Mouse (Mus musculus) urinary bladder, adult 18-20 months (tissue): ENCODE measurements around the gene Haspin.
A peak's percentile ranks its signal among the peaks of the same experiment; 100 is the strongest.

Experiments used
- DNase-seq, 2 experiments: peaks; one replicate each; pipeline ENCODE4 v3.0.0; 2022; ENCODE audit warnings: low spot score in 2 of 2, mixed read lengths in 2 of 2

The Haspin gene

DNA sequence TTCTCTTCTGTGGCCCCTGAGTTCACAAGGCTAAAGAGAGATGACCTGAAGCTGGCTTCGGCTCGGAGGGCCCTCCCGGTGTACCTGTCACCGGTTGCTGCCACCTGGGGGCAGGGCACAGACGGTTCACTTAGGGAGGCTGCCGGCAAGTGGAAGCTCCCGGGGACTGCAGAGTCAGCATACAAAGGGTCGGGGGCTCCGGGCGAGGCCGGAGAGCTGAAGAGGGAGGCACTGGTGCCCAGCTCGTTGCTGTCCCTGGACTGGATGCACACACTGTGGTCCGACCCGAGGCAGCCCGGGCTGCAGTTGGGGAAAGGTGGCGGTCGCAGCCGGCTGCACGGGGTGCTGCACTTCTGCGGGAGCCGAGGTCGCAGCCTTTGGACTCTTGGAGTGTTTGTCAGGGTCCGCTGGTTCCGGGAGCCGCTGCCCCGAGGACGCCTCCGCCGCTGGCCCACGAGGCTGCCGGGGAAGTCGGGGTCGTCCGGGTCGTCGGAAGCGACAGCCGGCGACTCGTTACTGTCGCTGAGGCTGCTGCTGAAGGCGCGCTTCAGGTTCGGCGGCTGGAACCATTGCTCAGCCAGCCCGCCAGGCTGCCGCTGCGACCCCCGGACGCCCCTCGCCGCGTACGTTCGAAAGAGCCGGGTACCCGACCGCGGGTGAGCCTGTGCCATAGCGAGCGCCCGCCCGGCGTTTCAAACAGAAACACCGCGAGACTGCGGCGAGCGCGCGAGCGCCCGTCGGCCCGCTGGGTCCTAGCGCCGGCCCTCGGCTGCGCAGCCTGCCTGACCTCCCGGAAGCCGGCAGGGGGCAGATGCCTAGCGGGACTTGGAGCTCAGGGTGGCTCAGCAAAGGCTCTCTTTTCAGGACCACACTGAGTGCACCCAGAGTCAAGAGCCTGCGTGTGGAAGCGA lies at the start of gene Haspin:
TSS of gene Haspin (minus strand) at position 704 of the 911 bp plus-strand sequence.
- DNase-seq = peak; percentile 83 to 91

- no peak for DNase-seq
Measured at GRCm38 (mm10) chr11:73187231-73187630, 49.1 kb upstream of the Haspin start.

DNA sequence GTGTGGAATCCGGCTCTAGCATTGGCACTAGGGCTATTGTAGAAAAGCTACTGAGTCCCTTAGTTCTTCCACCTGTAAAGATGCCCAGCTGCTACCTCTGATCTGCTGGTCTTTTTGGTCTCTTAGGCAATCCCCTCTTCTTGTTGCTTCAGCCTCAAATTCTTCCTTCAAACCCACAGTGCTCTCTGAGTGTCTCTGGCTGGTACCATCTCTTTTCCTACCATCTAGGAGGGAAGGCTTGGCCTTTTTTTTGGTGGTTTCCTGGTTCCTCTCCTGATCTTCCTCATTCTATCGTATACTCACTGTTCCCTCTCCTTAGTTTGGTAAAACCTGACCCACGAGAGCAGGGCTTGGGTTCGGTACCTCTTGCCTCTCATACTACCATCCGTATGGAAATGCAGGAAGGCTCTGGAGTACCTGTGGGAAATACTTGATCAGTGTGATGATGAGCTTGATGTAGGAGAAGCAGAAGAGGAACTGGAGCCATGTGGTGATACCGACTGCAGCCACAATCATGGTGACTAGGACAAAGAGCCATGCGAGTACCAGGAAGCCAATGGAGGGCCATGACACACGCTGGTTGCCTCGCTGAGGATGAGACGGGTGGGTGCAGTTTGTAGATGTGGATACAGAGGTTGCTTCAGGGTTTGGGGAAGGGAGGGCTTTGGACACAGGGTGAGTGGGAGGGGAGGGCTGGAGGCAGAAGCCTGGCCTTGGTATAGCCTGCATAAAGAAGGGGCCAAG lies 48.0 kb upstream of the Haspin start:
- no peak for DNase-seq

GRCm38 (mm10) chr11:73177895-73178294 lies 39.8 kb upstream of the Haspin start:
- DNase-seq = no peak

GRCm38 (mm10) chr11:73177509-73177875 lies 39.4 kb upstream of the Haspin start:
- peak; percentile 77 to 85 for DNase-seq

DNA sequence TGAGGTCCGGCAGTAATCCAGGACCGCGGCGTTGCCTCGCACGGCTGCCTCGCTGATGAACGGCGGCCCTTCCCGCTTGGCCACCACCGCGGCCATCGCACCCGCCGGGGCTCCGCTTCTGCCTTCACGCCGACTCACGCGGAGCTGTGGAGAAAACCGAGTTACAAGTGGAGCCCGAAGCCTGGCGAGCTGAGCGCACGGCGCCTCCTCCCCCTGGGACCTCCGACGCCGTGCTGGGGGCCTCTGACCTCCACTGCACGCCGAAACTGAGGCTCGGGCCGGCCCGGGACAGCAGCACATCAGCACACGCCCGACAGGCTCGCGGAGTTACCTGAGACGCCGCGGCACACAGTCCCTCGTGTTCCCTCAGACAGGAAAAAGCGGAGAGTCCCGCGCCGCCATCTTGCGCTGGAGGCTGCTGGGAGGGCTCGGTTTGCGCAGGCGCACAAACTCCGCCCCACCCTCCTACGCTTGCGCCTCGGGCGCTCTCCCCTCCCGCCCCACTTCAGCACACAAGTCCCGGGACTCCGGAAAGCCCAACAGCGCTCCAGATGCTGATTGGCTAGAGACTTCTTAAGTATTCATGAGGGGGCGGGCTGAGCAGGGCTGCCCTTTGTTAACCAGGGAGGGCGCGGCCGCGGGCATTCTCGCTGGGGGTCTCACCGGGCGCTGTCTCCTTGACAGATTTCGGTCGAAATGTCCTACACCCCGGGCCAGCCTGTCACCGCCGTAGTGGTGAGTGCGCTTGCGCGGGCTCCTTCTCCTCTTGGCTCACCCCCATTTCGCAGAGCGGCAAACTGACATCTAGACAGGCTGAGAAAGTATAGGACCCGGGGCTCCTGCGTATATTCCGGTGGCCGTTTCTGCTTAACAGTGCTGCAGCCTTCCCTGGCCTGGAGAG lies 38.8 kb upstream of the Haspin start, which contains the start of the genes Emc6 and Tax1bp3:
TSS of gene Emc6 (minus strand) at position 430 of the 901 bp plus-strand sequence.
TSS of gene Tax1bp3 (plus strand) at position 476 of the 901 bp plus-strand sequence.
- DNase-seq = peak; percentile 91 to 95

DNA sequence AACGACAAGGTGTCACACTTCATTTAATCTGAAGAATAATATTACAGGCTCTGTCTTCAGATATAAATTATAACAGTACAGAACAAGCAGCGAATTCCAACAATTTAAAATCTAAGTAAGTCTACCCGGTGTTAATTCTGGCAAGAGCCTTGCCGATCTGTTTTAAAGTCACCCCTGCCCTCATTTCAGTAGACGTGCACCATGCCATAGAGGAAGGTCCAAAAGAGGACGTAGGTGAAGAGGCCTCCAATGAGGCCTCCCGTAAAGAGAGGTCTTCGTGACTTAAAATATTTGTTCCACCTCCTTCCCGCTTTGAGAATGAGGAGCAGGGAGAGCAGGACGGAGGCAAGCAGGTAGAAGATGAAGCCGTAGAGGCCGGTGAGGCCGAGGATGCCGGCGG lies 38.1 kb upstream of the Haspin start:
- no peak for DNase-seq

GRCm38 (mm10) chr11:73175612-73176011 lies 37.5 kb upstream of the Haspin start:
- no peak for DNase-seq

GRCm38 (mm10) chr11:73172186-73172585 lies 34.1 kb upstream of the Haspin start:
- DNase-seq = no peak

DNA sequence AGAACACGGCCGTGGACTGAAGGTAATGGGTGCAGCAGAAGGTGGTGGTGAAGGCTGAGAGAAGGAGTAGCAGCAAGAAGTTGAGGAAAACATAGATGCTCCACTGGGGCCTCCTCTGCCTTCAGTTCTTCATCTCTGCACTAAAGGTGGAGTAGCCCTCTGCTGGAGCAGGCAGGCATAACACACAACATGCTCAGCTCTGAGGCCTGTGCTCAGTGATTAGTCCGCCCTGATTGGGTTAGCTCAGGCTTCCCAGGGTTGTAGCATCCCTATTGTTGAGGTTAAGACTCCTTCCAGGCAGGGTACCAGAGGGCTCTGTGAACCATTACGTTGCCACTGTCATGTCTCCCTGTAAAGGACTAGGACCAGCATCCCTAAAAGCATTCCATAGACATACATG lies 31.1 kb upstream of the Haspin start:
- DNase-seq = no peak

DNA sequence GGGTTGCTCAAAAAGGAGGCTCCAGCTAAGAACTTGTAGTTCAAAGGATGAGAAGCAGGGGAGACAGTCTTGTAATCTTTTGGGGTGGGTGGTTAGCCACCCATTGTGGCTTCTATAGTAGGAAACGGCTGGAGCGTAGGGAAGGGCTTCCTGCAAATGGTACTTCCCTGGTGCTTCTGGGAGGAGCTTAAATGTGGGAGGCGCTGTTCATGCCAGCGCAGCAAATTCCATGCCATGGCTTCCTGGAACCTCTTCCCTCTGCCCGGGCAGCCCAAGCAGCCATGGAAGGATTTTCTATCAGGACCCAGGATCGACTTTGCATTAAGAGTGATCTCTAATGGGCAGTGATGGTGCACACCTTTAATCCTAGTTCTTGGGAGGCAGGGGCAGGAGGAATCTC lies 30.5 kb upstream of the Haspin start:
- no peak for DNase-seq

- DNase-seq = no peak
Measured at GRCm38 (mm10) chr11:73168071-73168470, 30.0 kb upstream of the Haspin start.

DNA sequence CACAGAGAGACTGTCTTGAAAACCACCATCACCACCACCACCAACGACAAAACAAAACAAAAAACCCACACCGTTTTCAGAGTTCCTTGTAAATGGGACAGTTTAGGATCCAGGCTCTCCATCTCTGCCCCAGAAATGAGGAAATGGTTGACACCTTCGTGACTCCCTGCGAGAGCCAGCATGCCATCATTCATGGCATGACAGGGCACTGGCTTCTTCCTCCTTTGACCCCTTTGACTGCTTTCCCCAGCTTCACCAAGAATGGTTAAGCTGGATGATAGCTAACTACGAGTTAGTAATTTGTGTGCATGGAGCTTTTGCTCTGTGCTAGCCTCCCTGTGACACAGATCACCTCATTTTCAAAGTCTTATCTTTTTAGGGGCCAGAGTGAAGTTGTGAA lies 24.2 kb upstream of the Haspin start:
- no peak for DNase-seq

- no peak for DNase-seq
Measured at GRCm38 (mm10) chr11:73161616-73162015, 23.5 kb upstream of the Haspin start.

DNA sequence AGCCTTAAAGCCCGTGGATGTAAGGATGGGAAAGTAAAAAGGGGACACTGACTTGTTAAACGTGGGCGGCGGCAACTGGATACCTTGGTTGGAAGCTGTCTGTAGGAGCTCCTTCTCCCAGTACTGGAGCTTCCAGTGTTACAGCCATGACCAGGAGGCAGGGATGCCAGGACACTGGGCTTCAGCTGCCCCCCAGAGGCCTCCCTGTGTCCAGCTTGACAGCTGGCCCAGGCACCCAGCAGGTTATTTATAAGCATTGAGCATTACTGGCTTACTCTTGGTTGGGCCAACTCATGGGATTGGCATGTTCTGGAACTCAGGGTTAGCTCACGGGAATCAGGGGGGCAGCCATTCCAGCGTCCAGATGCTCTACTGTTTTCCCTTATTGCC lies 22.7 kb upstream of the Haspin start:
- DNase-seq = no peak

- DNase-seq = no peak
Measured at GRCm38 (mm10) chr11:73159957-73160810, 22.1 kb upstream of the Haspin start, which contains the start of gene P2rx5. Gene P2rx5, plus strand, starts transcription at chr11:73160421.

GRCm38 (mm10) chr11:73155071-73155470 lies 17.0 kb upstream of the Haspin start:
- DNase-seq = no peak

GRCm38 (mm10) chr11:73148209-73148608 lies 10.1 kb upstream of the Haspin start:
- no peak for DNase-seq

- DNase-seq = no peak
Measured at GRCm38 (mm10) chr11:73146975-73147365, 8.9 kb upstream of the Haspin start.
